9 mouse cellular contexts compared by ENCODE assay signal in the genomic region with DNA sequence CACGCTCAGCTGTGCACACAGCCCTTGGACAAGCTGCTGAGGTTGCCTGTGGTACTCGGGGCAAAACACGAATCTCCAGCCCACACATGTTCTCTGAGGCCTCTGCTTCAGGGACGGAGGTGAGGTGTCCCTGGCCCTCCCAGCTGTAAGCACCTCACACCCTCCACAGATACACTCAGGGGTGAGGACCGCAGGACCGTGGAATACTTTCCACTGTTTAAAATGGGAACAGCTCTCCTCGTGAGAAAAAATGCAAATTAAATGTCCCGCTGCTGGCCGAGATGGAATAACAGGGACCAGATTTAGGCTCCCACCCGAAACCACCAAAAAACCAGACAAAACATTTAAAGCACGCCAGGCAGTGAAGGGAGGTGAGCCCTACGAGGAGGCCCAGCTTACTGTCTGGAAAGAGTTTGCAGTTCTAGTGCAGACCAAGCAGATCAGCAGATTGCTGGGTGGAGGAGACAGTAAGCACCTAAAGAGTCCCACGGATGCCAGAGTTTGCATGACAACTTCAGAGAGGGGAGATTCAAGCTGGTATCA. TPM values are rescaled to one million over a fixed set of nuclear protein-coding genes. Genes with fewer than 3 reads are reported as not detected.
A peak's percentile ranks its signal among the peaks of the same experiment; 100 is the strongest.
DNase-seq lines count a peak whose midpoint lies in the region; ATAC-seq and TF ChIP-seq lines count a peak whose summit lies in the region.
"Had no signal": no experiment of that assay in that cellular context is flagged by ENCODE, and none has a peak within 500 bp of the region (broad histone marks: within the 10 kb centered on the region; RNA-seq: fewer than 3 reads in every experiment).

No protein-coding gene starts in this region.

- no peak overlapping the region for H3K4me3 ChIP-seq in layer of hippocampus, adult 2 months
- no peak overlapping the region for H3K4me3 ChIP-seq in embryonic fibroblast, embryonic 13.5 days (ENCODE audit: insufficient read depth, low read length)
- no peak overlapping the region for H3K4me3 ChIP-seq in intestine, embryonic 14.5 days (ENCODE audit: low read depth, low read length)
- no peak overlapping the region for H3K4me3 ChIP-seq in neural tube, embryonic 13.5 days

- H3K36me3 ChIP-seq in intestine, embryonic 14.5 days (ENCODE audit: control insufficient read depth, insufficient read depth, low read length), result no peaks in the 10 kb centered on the region
- no peaks in the 10 kb centered on the region for H3K36me3 ChIP-seq in neural tube, embryonic 13.5 days

- no peaks in the 10 kb centered on the region for H3K27me3 ChIP-seq in intestine, embryonic 14.5 days (replicated peaks; ENCODE audit: control insufficient read depth, insufficient read depth, low read length)
- H3K27me3 ChIP-seq in neural tube, embryonic 13.5 days, result no peaks in the 10 kb centered on the region

- H3K4me2 ChIP-seq in intestine, embryonic 14.5 days (ENCODE audit: low read length), result peak overlapping the region; percentile 36
- no peak overlapping the region for H3K4me2 ChIP-seq in neural tube, embryonic 13.5 days

- ATAC-seq in intestine, embryonic 14.5 days (replicated peaks; ENCODE audit: low FRiP score, low TSS enrichment, low read depth), result no peak
- no peak for ATAC-seq in neural tube, embryonic 13.5 days (ENCODE audit: low read depth)

- no peak for TF ChIP-seq POLR2A in embryonic fibroblast, embryonic 13.5 days (IDR thresholded peaks at IDR 0.05; ENCODE audit: low read depth, low read length)

- DNase-seq in layer of hippocampus, adult 2 months (ENCODE audit: low spot score in 2 of 2), result no peak
- no peak for DNase-seq in layer of hippocampus, postnatal 14 days (ENCODE audit: low spot score in 2 of 2)
- DNase-seq in intestine, embryonic 14.5 days (ENCODE audit: low spot score), result no peak
- no peak for DNase-seq in adrenal gland, postnatal 10 days
- no peak for DNase-seq in cerebellum, postnatal 4 days (ENCODE audit: low spot score in 2 of 2)
- DNase-seq in layer of hippocampus, postnatal 36 days, result no peak

- no peaks in the 10 kb centered on the region for H3K9me3 ChIP-seq in intestine, embryonic 14.5 days (ENCODE audit: control insufficient read depth, low read length)
- no peaks in the 10 kb centered on the region for H3K9me3 ChIP-seq in neural tube, embryonic 13.5 days

- H3K9ac ChIP-seq in intestine, embryonic 14.5 days (ENCODE audit: low read length), result peak overlapping the region; percentile 16; the same call in 1 of the 2 replicates
- peak overlapping the region; percentile 49; the same call in 1 of the 2 replicates for H3K9ac ChIP-seq in neural tube, embryonic 13.5 days

- peaks cover 12% of the 10 kb centered on the region for H3K4me1 ChIP-seq in embryonic fibroblast, embryonic 13.5 days (ENCODE audit: control insufficient read depth, insufficient read depth, low read length)
- peaks cover 42% of the 10 kb centered on the region for H3K4me1 ChIP-seq in intestine, embryonic 14.5 days (replicated peaks; ENCODE audit: control insufficient read depth, insufficient read depth, low read length)
- H3K4me1 ChIP-seq in neural tube, embryonic 13.5 days (replicated peaks), result peaks cover 35% of the 10 kb centered on the region

- H3K27ac ChIP-seq in layer of hippocampus, adult 2 months, result peak overlapping the region; percentile 84
- peak overlapping the region; percentile 73 for H3K27ac ChIP-seq in embryonic fibroblast, embryonic 13.5 days (ENCODE audit: insufficient read depth, low read length)
- peak overlapping the region; percentile 96 for H3K27ac ChIP-seq in intestine, embryonic 14.5 days (ENCODE audit: low read depth)
- peak overlapping the region; percentile 83 for H3K27ac ChIP-seq in neural tube, embryonic 13.5 days (replicated peaks)

- 22% methylated on average over 13 of the region's 13 CpGs for WGBS in intestine, embryonic 14.5 days
- 30% methylated on average over 13 of the region's 13 CpGs for WGBS in neural tube, embryonic 13.5 days

- TF ChIP-seq CTCF in layer of hippocampus, adult 2 months (conservative IDR thresholded peaks at IDR 0.05), result no peak
- TF ChIP-seq CTCF in embryonic fibroblast, embryonic 13.5 days (IDR thresholded peaks at IDR 0.05; ENCODE audit: borderline replicate concordance, insufficient read depth, low read length), result no peak

RNA-seq across cellular contexts. Expression of gene Gli2, which starts 19.2 kb away (rescaled TPM):
- total RNA-seq in layer of hippocampus, adult 2 months (2021), result 1 to 10 TPM; 4.6 to 4.8 TPM
- 1 to 10 TPM; 4.2 to 4.5 TPM for total RNA-seq in layer of hippocampus, postnatal 14 days (2021)
- 8.9 and 13.6 TPM in 2 replicates for polyA plus RNA-seq in embryonic fibroblast, embryonic 13.5 days (2011; ENCODE audit: insufficient read length, low read depth, missing spikeins)
- polyA plus RNA-seq in intestine, embryonic 14.5 days (2014; fragmentation: Nextera tagmentation; extraction: Ambion mirVana), result 11.4 and 11.6 TPM in 2 replicates
- polyA plus RNA-seq in neural tube, embryonic 13.5 days (2015; fragmentation: Nextera tagmentation; extraction: Ambion mirVana), result 1.9 and 3.8 TPM in 2 replicates
- total RNA-seq in adrenal gland, postnatal 10 days (2021), result 1 to 10 TPM; 1.5 to 3.3 TPM
- total RNA-seq in layer of hippocampus, postnatal 36 days (2021), result 1 to 10 TPM; 3.1 to 5.2 TPM
- total RNA-seq: common myeloid progenitor, adult 5-6 weeks had no signal
